Comparison of ENCODE assay signal across 21 mouse cellular contexts in genomic region chr4:119798891-119799290, GRCm38 (mm10).
DNase-seq lines count a peak whose midpoint lies in the region; ATAC-seq lines count a peak whose summit lies in the region.
"Had no signal": no experiment of that assay in that cellular context is flagged by ENCODE, and none has a peak within 500 bp of the region (broad histone marks: within the 10 kb centered on the region; RNA-seq: fewer than 3 reads in every experiment).

No protein-coding gene starts in this region.

- peak; percentile 88 for ATAC-seq in cerebellum, adult (ENCODE audit: insufficient number of reproducible peaks, low FRiP score, low TSS enrichment)
- ATAC-seq: activated CD4-positive, CD25-positive, alpha-beta regulatory T cell, adult 4 months; forebrain, embryonic 15.5 days; hindbrain, embryonic 16.5 days had no signal

- intact Hi-C loops in heart, postnatal 10 days (cut with DNase I), result no loop called here

- DNase-seq in cerebellum, postnatal 4 days (ENCODE audit: low spot score in 2 of 2), result no peak
- peak; percentile 32 for DNase-seq in heart, adult 8-10 months (ENCODE audit: low spot score)
- DNase-seq in heart, postnatal 10 days, result no peak
- peak; percentile 68 to 77 for DNase-seq in cerebellum, adult 18-20 months
- DNase-seq in cerebellum, postnatal 14 days, result peak; percentile 62 to 63
- no peak for DNase-seq in thymus, postnatal 25 days
- DNase-seq in spleen, postnatal 10 days (ENCODE audit: low spot score in 2 of 2), result no peak
- DNase-seq: adrenal gland, adult 2 months; gastrocnemius, postnatal 25 days; kidney, adult 18-20 months; kidney, postnatal 4 days; layer of hippocampus, postnatal 36 days; liver, embryonic 13.5 days; lung, adult 18-20 months; lung, postnatal 14 days; right cerebral cortex, adult 18-20 months; right cerebral cortex, postnatal 4 days had no signal

Comparison
In these comparisons a context has a peak if more than half of its experiments do, and no peak if none do; other contexts are left out.
1. DNase-seq: peak in heart, adult 8-10 months (single experiment), cerebellum, adult 18-20 months (2 of 2) and cerebellum, postnatal 14 days (2 of 2); none in cerebellum, postnatal 4 days (0 of 2), heart, postnatal 10 days (0 of 2), thymus, postnatal 25 days (single experiment) and spleen, postnatal 10 days (0 of 2).